Mouse (Mus musculus) CH12.LX (cell line): ENCODE data around the gene Myl12a. TPM values are rescaled to one million over a fixed set of nuclear protein-coding genes. Genes with fewer than 3 reads are reported as not detected.

Experiments
- DNase-seq: peaks from one replicate; pipeline ENCODE4 v3.0.0-alpha.2; 2013; ENCODE audit errors: extremely low read depth
- H3K27ac ChIP-seq: 2 replicates; pipeline ENCODE4 v1.5.1; 2012; ENCODE audit warnings: low read depth, mild to moderate bottlenecking, control low read depth, moderate library complexity; ENCODE audit not compliant: insufficient read depth
- H3K27me3 ChIP-seq: replicated peaks from 2 replicates; pipeline ENCODE3; 2012; ENCODE audit warnings: inconsistent platforms
- H3K36me3 ChIP-seq, 2 experiments: replicated peaks in 1 of 2; 2 replicates each; pipeline versions ENCODE3 to v1.6.1; 2012; ENCODE audit warnings: inconsistent platforms in 1 of 2, low read length in 1 of 2, mild to moderate bottlenecking in 1 of 2, mixed read lengths in 1 of 2, moderate library complexity in 1 of 2; ENCODE audit not compliant: control insufficient read depth in 1 of 2, insufficient read depth in 1 of 2
- H3K4me1 ChIP-seq, 2 experiments: 2 replicates each; pipeline ENCODE4 v1.6.1; 2012; ENCODE audit warnings: inconsistent platforms in 1 of 2, moderate library complexity in 1 of 2; ENCODE audit not compliant: insufficient read depth in 2 of 2, control insufficient read depth in 1 of 2
- H3K4me2 ChIP-seq: 2 replicates; pipeline ENCODE4 v1.6.1; 2012; ENCODE audit warnings: low read depth, mild to moderate bottlenecking, control low read depth; ENCODE audit not compliant: poor library complexity, insufficient read depth, severe bottlenecking
- H3K4me3 ChIP-seq, 3 experiments: fragments of 150-350 bp in 1 of 3; sonication (generic) in 1 of 3; replicated peaks in 1 of 3; 2 replicates each; pipeline versions ENCODE3 to v1.5.1; 2011 to 2012; ENCODE audit warnings: low read depth in 2 of 3, low read length in 2 of 3, mild to moderate bottlenecking in 2 of 3, moderate library complexity in 2 of 3, control low read depth in 1 of 3, improper control_type of control experiment in 1 of 3, inconsistent platforms in 1 of 3, mixed read lengths in 1 of 3; ENCODE audit not compliant: poor library complexity in 1 of 3
- H3K79me2 ChIP-seq: replicated peaks from 2 replicates; pipeline ENCODE4 v1.6.1; 2012; ENCODE audit warnings: mild to moderate bottlenecking, moderate library complexity; ENCODE audit not compliant: control insufficient read depth, poor library complexity, insufficient read depth, severe bottlenecking; ENCODE audit errors: extremely low read depth
- H3K9ac ChIP-seq: 2 replicates; pipeline ENCODE4 v1.6.1; 2012; ENCODE audit warnings: low read depth, mild to moderate bottlenecking, control low read depth, moderate library complexity; ENCODE audit not compliant: insufficient read depth
- H3K9me3 ChIP-seq: replicated peaks from 2 replicates; pipeline ENCODE3; 2012; ENCODE audit warnings: low read length, inconsistent platforms, mixed read lengths
- BHLHE40 ChIP-seq: IDR thresholded peaks from 2 replicates; pipeline ENCODE4 v1.6.1; 2011; ENCODE audit warnings: mild to moderate bottlenecking, low read depth, low read length, improper control_type of control experiment
- CHD1 ChIP-seq: IDR thresholded peaks from 2 replicates; pipeline ENCODE4 v1.6.1; 2012; ENCODE audit warnings: low read depth, low read length, improper control_type of control experiment, inconsistent platforms
- CHD2 ChIP-seq: IDR thresholded peaks from 2 replicates; pipeline ENCODE4 v1.6.1; 2011; ENCODE audit warnings: low read length, improper control_type of control experiment
- EP300 ChIP-seq: IDR thresholded peaks from 2 replicates; pipeline ENCODE4 v1.6.1; 2011; ENCODE audit warnings: low read length, improper control_type of control experiment
- ETS1 ChIP-seq: conservative IDR thresholded peaks from 2 replicates; pipeline ENCODE4 v1.6.1; 2012; ENCODE audit warnings: low read depth, mild to moderate bottlenecking, inconsistent platforms, low read length, improper control_type of control experiment, moderate library complexity
- IRF4 ChIP-seq: IDR thresholded peaks from 2 replicates; pipeline ENCODE4 v1.6.1; 2014; ENCODE audit warnings: low read depth, mild to moderate bottlenecking, inconsistent platforms, low read length, improper control_type of control experiment
- JUN ChIP-seq: IDR thresholded peaks from 2 replicates; pipeline ENCODE4 v1.6.1; 2011; ENCODE audit warnings: low read depth, mild to moderate bottlenecking, low read length, improper control_type of control experiment, moderate library complexity; ENCODE audit not compliant: insufficient read depth
- KAT2A ChIP-seq: IDR thresholded peaks from 2 replicates; pipeline ENCODE4 v1.6.1; 2012; ENCODE audit warnings: low read length, improper control_type of control experiment, inconsistent platforms; ENCODE audit not compliant: insufficient replicate concordance
- MAFK ChIP-seq: IDR thresholded peaks from 2 replicates; pipeline ENCODE4 v1.6.1; 2011; ENCODE audit warnings: low read length, improper control_type of control experiment; ENCODE audit not compliant: insufficient replicate concordance
- MAX ChIP-seq: IDR thresholded peaks from 2 replicates; pipeline ENCODE4 v1.6.1; 2011; ENCODE audit warnings: low read length, improper control_type of control experiment
- MAZ ChIP-seq: IDR thresholded peaks from 2 replicates; pipeline ENCODE4 v1.6.1; 2012; ENCODE audit warnings: low read depth, mild to moderate bottlenecking, inconsistent platforms, low read length, improper control_type of control experiment, moderate library complexity
- MYC ChIP-seq: IDR thresholded peaks from 2 replicates; pipeline ENCODE4 v1.6.1; 2011; ENCODE audit warnings: low read depth, mild to moderate bottlenecking, improper control_type of control experiment, low read length
- NELFE ChIP-seq: IDR thresholded peaks from 2 replicates; pipeline ENCODE4 v1.6.1; 2011; ENCODE audit warnings: low read depth, low read length, improper control_type of control experiment
- PAX5 ChIP-seq: IDR thresholded peaks from 2 replicates; pipeline ENCODE4 v1.6.1; 2012; ENCODE audit warnings: low read length, inconsistent platforms, mixed read lengths
- POLR2A ChIP-seq: IDR thresholded peaks from 2 replicates; pipeline ENCODE4 v1.6.1; 2011; ENCODE audit warnings: low read depth, mild to moderate bottlenecking, improper control_type of control experiment, low read length
- SIN3A ChIP-seq: IDR thresholded peaks from 2 replicates; pipeline ENCODE4 v1.6.1; 2012; ENCODE audit warnings: low read length, improper control_type of control experiment, inconsistent platforms
- TBP ChIP-seq: conservative IDR thresholded peaks from 2 replicates; pipeline ENCODE4 v1.6.1; 2011; ENCODE audit warnings: low read depth, low read length, improper control_type of control experiment
- TCF12 ChIP-seq: IDR thresholded peaks from 2 replicates; pipeline ENCODE4 v1.6.1; 2014; ENCODE audit warnings: low read depth, mild to moderate bottlenecking, inconsistent platforms, low read length, improper control_type of control experiment
- UBTF ChIP-seq: IDR thresholded peaks from 2 replicates; pipeline ENCODE4 v1.6.1; 2012; ENCODE audit warnings: low read depth, mild to moderate bottlenecking, inconsistent platforms, low read length, improper control_type of control experiment, moderate library complexity
- USF1 ChIP-seq: IDR thresholded peaks from 2 replicates; pipeline ENCODE4 v1.6.1; 2014; ENCODE audit warnings: low read depth, mild to moderate bottlenecking, inconsistent platforms, low read length, improper control_type of control experiment
- USF2 ChIP-seq: conservative IDR thresholded peaks from 2 replicates; pipeline ENCODE4 v1.6.1; 2011; ENCODE audit warnings: low read depth, low read length, improper control_type of control experiment
- ZKSCAN1 ChIP-seq: IDR thresholded peaks from 2 replicates; pipeline ENCODE4 v1.6.1; 2012; ENCODE audit warnings: low read depth, inconsistent platforms, low read length, improper control_type of control experiment, borderline replicate concordance
- ZNF384 ChIP-seq: IDR thresholded peaks from 2 replicates; pipeline ENCODE4 v1.6.1; 2012; ENCODE audit warnings: low read depth, low read length, improper control_type of control experiment, inconsistent platforms
- dilution Hi-C: fragments of 300-500 bp; cut with MboI; formaldehyde crosslinking; loops from 2 replicates; pipeline ENCODE4 v1.14.3; 2020; ENCODE audit warnings: low sequenced_read_pairs; ENCODE audit not compliant: extremely low pct_unique_long_range_greater_than_20kb, extremely low pct_ligation_motif_present
- in situ Hi-C: fragments of 300-500 bp; cut with MboI; formaldehyde crosslinking; loops from 3 replicates; pipeline ENCODE4 v1.14.3; 2019; ENCODE audit warnings: low sequenced_read_pairs, low pct_ligation_motif_present, low pct_unique_long_range_greater_than_20kb, mixed read lengths
- polyA plus RNA-seq: library from polyadenylated mRNA; unstranded; fragments of >175 nt; gene quantifications from 2 replicates; pipeline ENCODE4 v1.2.1, GENCODE M21; 2012; ENCODE audit warnings: low read depth; ENCODE audit not compliant: insufficient read length
- total RNA-seq, 2 experiments: library from RNA; depleted of rRNA; stranded (reverse); fragments of 300-350 nt in 1 of 2; fragments of >200 nt in 1 of 2; gene quantifications; 2 replicates each; pipeline ENCODE4 v1.2.3; 2012 to 2014

Gene Myl12a
- total and polyA plus RNA-seq, 3 experiments, result 163 to 285 (median 246) TPM

DNA sequence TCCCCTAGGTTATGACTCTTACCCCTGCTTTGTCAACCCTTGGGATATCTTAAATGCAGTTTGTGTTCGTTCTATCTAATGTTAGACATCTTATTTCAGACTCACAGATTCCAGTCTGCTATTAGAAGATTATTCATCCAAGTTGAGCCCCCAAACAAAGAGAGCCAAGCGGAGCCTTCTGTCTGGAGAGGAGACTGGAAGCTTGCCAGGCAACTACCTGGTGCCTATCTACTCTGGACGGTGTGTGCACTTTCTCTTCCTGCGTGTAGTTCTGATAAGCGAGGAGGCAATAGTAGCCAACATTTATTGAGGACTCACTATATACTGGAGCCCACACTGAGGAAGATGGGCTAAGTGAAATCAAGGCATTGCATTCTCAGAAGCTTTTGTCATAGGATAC lies 31.8 kb upstream of the Myl12a start:
- Histone ChIP-seq H3K36me3 (no peaks in the 10 kb centered on the region), H3K79me2 (no peaks in the 10 kb centered on the region), H3K4me1 (no peaks in the 10 kb centered on the region)
- no peak for TF ChIP-seq MYC
- TF ChIP-seq, all 38 proteins: peak for 0
- no peak for DNase-seq
- H3K27me3 ChIP-seq, result no peaks in the 10 kb centered on the region
- no peaks in the 10 kb centered on the region for H3K9me3 ChIP-seq
- in situ Hi-C loops, result no loop called here
- dilution Hi-C loops, result no loop called here
- no peak overlapping the region for H3K4me3 ChIP-seq
- no peak overlapping the region for H3K4me2 ChIP-seq
- H3K27ac ChIP-seq, result no peak overlapping the region
- H3K9ac ChIP-seq, result no peak overlapping the region

DNA sequence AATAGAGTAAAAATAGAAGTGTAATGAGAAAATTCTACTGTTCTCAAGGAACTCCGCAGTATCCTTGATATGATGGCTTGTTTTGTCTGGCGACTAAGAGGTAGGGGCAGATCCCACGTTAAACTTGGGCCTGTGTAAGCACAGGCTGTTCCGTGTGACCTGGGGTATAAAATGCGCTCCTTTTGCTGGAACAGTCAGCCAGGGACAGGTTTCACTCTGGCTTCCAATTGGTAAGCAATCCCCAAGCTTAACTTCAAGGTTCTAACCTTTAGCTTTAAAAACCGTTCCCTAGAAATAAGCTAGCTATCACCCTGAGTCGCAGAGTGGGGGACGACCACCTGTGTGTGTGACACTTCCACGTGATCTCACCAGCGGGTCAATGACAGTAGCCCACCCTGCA lies 30.0 kb upstream of the Myl12a start:
- dilution Hi-C loops (no loop called here), in situ Hi-C loops (no loop called here)
- Histone ChIP-seq H3K36me3 (no peaks in the 10 kb centered on the region), H3K9ac (no peak overlapping the region), H3K79me2 (no peaks in the 10 kb centered on the region), H3K4me3 (no peak overlapping the region), H3K4me2 (no peak overlapping the region), H3K27me3 (no peaks in the 10 kb centered on the region), H3K9me3 (no peaks in the 10 kb centered on the region), H3K27ac (no peak overlapping the region), H3K4me1 (no peaks in the 10 kb centered on the region)
- no peak for DNase-seq
- TF ChIP-seq ZNF384, result no peak
- TF ChIP-seq ETS1, result no peak
- TF ChIP-seq USF2, result no peak
- no peak for TF ChIP-seq KAT2A
- no peak for TF ChIP-seq MAX
- TF ChIP-seq CHD1, result no peak
- no peak for TF ChIP-seq TCF12
- no peak for TF ChIP-seq NELFE
- no peak for TF ChIP-seq PAX5
- no peak for TF ChIP-seq CHD2
- no peak for TF ChIP-seq JUN
- TF ChIP-seq BHLHE40, result no peak
- TF ChIP-seq MAFK, result no peak
- TF ChIP-seq, all 38 proteins: peak for 0

DNA sequence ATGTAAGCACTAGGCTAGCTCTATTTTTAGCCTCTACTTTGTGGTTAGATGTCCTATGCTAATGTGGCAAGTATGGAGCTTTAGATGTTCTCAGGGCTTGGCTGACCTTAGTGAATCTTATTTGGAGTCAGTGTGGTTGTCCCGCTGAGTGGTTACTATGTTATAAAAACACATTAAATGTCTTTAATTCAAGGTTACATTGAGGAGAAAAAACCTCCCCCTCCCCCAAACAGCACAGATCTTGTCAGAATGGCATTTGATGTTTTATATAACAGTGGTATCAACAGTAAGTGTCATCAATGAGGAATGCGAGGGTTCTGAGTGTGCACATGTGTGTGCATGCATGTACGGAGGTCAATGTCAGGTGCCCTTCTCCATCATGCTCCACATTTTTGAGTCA lies 24.5 kb upstream of the Myl12a start:
- Histone ChIP-seq H3K27me3 (no peaks in the 10 kb centered on the region), H3K4me2 (no peak overlapping the region), H3K4me3 (no peak overlapping the region), H3K27ac (no peak overlapping the region), H3K9me3 (no peaks in the 10 kb centered on the region), H3K79me2 (no peaks in the 10 kb centered on the region), H3K4me1 (no peaks in the 10 kb centered on the region), H3K9ac (no peak overlapping the region), H3K36me3 (no peaks in the 10 kb centered on the region)
- TF ChIP-seq UBTF, result no peak
- no peak for TF ChIP-seq MAFK
- no peak for TF ChIP-seq MYC
- TF ChIP-seq KAT2A, result no peak
- TF ChIP-seq MAZ, result no peak
- TF ChIP-seq CHD2, result no peak
- TF ChIP-seq SIN3A, result no peak
- TF ChIP-seq POLR2A, result no peak
- no peak for TF ChIP-seq TBP
- TF ChIP-seq CHD1, result no peak
- TF ChIP-seq IRF4, result no peak
- no peak for TF ChIP-seq ZKSCAN1
- TF ChIP-seq BHLHE40, result no peak
- TF ChIP-seq USF2, result no peak
- no peak for TF ChIP-seq EP300
- no peak for TF ChIP-seq USF1
- no peak for DNase-seq
- in situ Hi-C loops (no loop called here), dilution Hi-C loops (no loop called here)
